Mouse (Mus musculus): ENCODE results near the gene Card10. TPM values are rescaled to one million over a fixed set of nuclear protein-coding genes. Genes with fewer than 3 reads are reported as not detected.
A peak's percentile ranks its signal among the peaks of the same experiment; 100 is the strongest.

Gene Card10
- total and polyA plus RNA-seq, 3 experiments: 15.0 to 22.3 (median 17.0) TPM

GRCm38 (mm10) chr15:78796196-78797059 lies 6.4 kb downstream of the Card10 start:
- Histone ChIP-seq H3K27me3 (ENCODE audit: control insufficient read depth, insufficient read depth, low read length) (no peaks in the 10 kb centered on the region), H3K27ac (peak overlapping the region; percentile 57), H3K4me1 (ENCODE audit: control insufficient read depth, insufficient read depth, low read length) (peaks cover 12% of the 10 kb centered on the region), H3K9ac (ENCODE audit: low read depth, low read length) (peak overlapping the region; percentile 10; the same call in 1 of the 2 replicates), H3K36me3 (ENCODE audit: control insufficient read depth, insufficient read depth, low read length) (peaks cover 2% of the 10 kb centered on the region), H3K79me2 (replicated peaks; ENCODE audit: control insufficient read depth, insufficient read depth, low read length) (no peaks in the 10 kb centered on the region; the same call in 1 of the 2 replicates), H3K4me3 (peak overlapping the region; percentile 12)
- TF ChIP-seq EP300 (IDR thresholded peaks at IDR 0.05; ENCODE audit: insufficient read depth, low read depth, low read length) (no peak), CTCF (IDR thresholded peaks at IDR 0.05) (no peak), POLR2A (IDR thresholded peaks at IDR 0.05; ENCODE audit: insufficient read depth, low read depth, low read length) (no peak)
- intact Hi-C loops (cut with DNase I): no loop called here
- peak; percentile 70 to 77 for DNase-seq
- WGBS: 29% methylated on average over 25 of the region's 25 CpGs

GRCm38 (mm10) chr15:78790990-78791389 lies 11.9 kb downstream of the Card10 start:
- Histone ChIP-seq H3K4me3 (no peak overlapping the region), H3K27ac (peak overlapping the region; percentile 74), H3K9ac (ENCODE audit: low read depth, low read length) (peak overlapping the region; percentile 39), H3K79me2 (replicated peaks; ENCODE audit: control insufficient read depth, insufficient read depth, low read length) (no peaks in the 10 kb centered on the region), H3K36me3 (ENCODE audit: control insufficient read depth, insufficient read depth, low read length) (peaks cover 12% of the 10 kb centered on the region), H3K4me1 (ENCODE audit: control insufficient read depth, insufficient read depth, low read length) (peaks cover 31% of the 10 kb centered on the region), H3K27me3 (ENCODE audit: control insufficient read depth, insufficient read depth, low read length) (no peaks in the 10 kb centered on the region)
- intact Hi-C loops (cut with DNase I): no loop called here
- 63% methylated on average over 12 of the region's 12 CpGs for WGBS
- DNase-seq: no peak
- TF ChIP-seq CTCF (IDR thresholded peaks at IDR 0.05) (no peak), POLR2A (IDR thresholded peaks at IDR 0.05; ENCODE audit: insufficient read depth, low read depth, low read length) (no peak), EP300 (IDR thresholded peaks at IDR 0.05; ENCODE audit: insufficient read depth, low read depth, low read length) (no peak)

GRCm38 (mm10) chr15:78790451-78790850 lies 12.4 kb downstream of the Card10 start:
- WGBS: 18% methylated on average over 4 of the region's 4 CpGs
- H3K4me3 ChIP-seq: no peak overlapping the region
- H3K27ac ChIP-seq: peak overlapping the region; percentile 74
- H3K9ac ChIP-seq (ENCODE audit: low read depth, low read length): peak overlapping the region; percentile 39
- intact Hi-C loops (cut with DNase I): no loop called here
- H3K4me1 ChIP-seq (ENCODE audit: control insufficient read depth, insufficient read depth, low read length): peaks cover 34% of the 10 kb centered on the region
- H3K79me2 ChIP-seq (replicated peaks; ENCODE audit: control insufficient read depth, insufficient read depth, low read length): no peaks in the 10 kb centered on the region
- peak; percentile 72 to 74 for DNase-seq
- peaks cover 12% of the 10 kb centered on the region for H3K36me3 ChIP-seq (ENCODE audit: control insufficient read depth, insufficient read depth, low read length)
- no peaks in the 10 kb centered on the region for H3K27me3 ChIP-seq (ENCODE audit: control insufficient read depth, insufficient read depth, low read length)
- TF ChIP-seq CTCF (IDR thresholded peaks at IDR 0.05) (no peak), POLR2A (IDR thresholded peaks at IDR 0.05; ENCODE audit: insufficient read depth, low read depth, low read length) (no peak), EP300 (IDR thresholded peaks at IDR 0.05; ENCODE audit: insufficient read depth, low read depth, low read length) (no peak)

GRCm38 (mm10) chr15:78789721-78790323 lies 13.0 kb downstream of the Card10 start:
- H3K27ac ChIP-seq: peak overlapping the region; percentile 61
- H3K9ac ChIP-seq (ENCODE audit: low read depth, low read length): no peak overlapping the region
- peaks cover 39% of the 10 kb centered on the region for H3K4me1 ChIP-seq (ENCODE audit: control insufficient read depth, insufficient read depth, low read length)
- H3K4me3 ChIP-seq: no peak overlapping the region
- H3K79me2 ChIP-seq (replicated peaks; ENCODE audit: control insufficient read depth, insufficient read depth, low read length): no peaks in the 10 kb centered on the region
- 72% methylated on average over 13 of the region's 13 CpGs for WGBS
- no peak for TF ChIP-seq EP300 (IDR thresholded peaks at IDR 0.05; ENCODE audit: insufficient read depth, low read depth, low read length)
- no peak for TF ChIP-seq POLR2A (IDR thresholded peaks at IDR 0.05; ENCODE audit: insufficient read depth, low read depth, low read length)
- no peak for TF ChIP-seq CTCF (IDR thresholded peaks at IDR 0.05)
- intact Hi-C loops (cut with DNase I): loop anchor here (5.0 kb wide), 1 partner anchor 263 kb away; no protein-coding TSS in a partner anchor
- no peak for DNase-seq
- peaks cover 15% of the 10 kb centered on the region for H3K36me3 ChIP-seq (ENCODE audit: control insufficient read depth, insufficient read depth, low read length)
- H3K27me3 ChIP-seq (ENCODE audit: control insufficient read depth, insufficient read depth, low read length): no peaks in the 10 kb centered on the region

GRCm38 (mm10) chr15:78788042-78788441 lies 14.8 kb downstream of the Card10 start:
- H3K36me3 ChIP-seq (ENCODE audit: control insufficient read depth, insufficient read depth, low read length): peaks cover 15% of the 10 kb centered on the region
- intact Hi-C loops (cut with DNase I): loop anchor here (5.0 kb wide), 1 partner anchor 261 kb away; no protein-coding TSS in a partner anchor
- WGBS: 40% methylated on average over 3 of the region's 3 CpGs
- H3K27ac ChIP-seq: peak overlapping the region; percentile 92
- no peaks in the 10 kb centered on the region for H3K79me2 ChIP-seq (replicated peaks; ENCODE audit: control insufficient read depth, insufficient read depth, low read length)
- H3K4me3 ChIP-seq: no peak overlapping the region
- peak in 1 of 2 experiments; percentile 51 for DNase-seq
- TF ChIP-seq EP300 (IDR thresholded peaks at IDR 0.05; ENCODE audit: insufficient read depth, low read depth, low read length): 0 out of 2 replicates have a peak, but pooled peaks have one; percentile 66
- TF ChIP-seq POLR2A (IDR thresholded peaks at IDR 0.05; ENCODE audit: insufficient read depth, low read depth, low read length): no peak
- H3K27me3 ChIP-seq (ENCODE audit: control insufficient read depth, insufficient read depth, low read length): no peaks in the 10 kb centered on the region
- H3K4me1 ChIP-seq (ENCODE audit: control insufficient read depth, insufficient read depth, low read length): peaks cover 42% of the 10 kb centered on the region
- 0 out of 2 replicates have a peak overlapping the region, but pooled peaks have one; percentile 1 for H3K9ac ChIP-seq (ENCODE audit: low read depth, low read length)

Measured in heart, adult 2 months (tissue).